Mouse (Mus musculus): ENCODE results near the gene Rhox9. TPM values are rescaled to one million over a fixed set of nuclear protein-coding genes. Genes with fewer than 3 reads are reported as not detected.
"Not testable (repeated sequence)": the region's sequence is repeated elsewhere in the genome, so short reads cannot be mapped to it uniquely, and the experiment has no call there.

Rhox9 gene
- total RNA-seq (2021), result not detected
- long read RNA-seq, experiment 1, result 0 reads
- long read RNA-seq, experiment 2, result 0 reads

GRCm38 (mm10) chrX:37901670-37902069 is at the start of gene Rhox9:
Rhox9 (minus strand) TSS chrX:37901770.
- DNase-seq (ENCODE audit: low spot score in 2 of 2); intact Hi-C loops (cut with DNase I): not testable (repeated sequence)

- DNase-seq (ENCODE audit: low spot score in 2 of 2), result no peak
- intact Hi-C loops (cut with DNase I), result no loop called here
These were observed 14.7 kb upstream of the Rhox9 start for GRCm38 (mm10) chrX:37916311-37916710.

GRCm38 (mm10) chrX:37908581-37908980 is 7.0 kb upstream of the Rhox9 start:
- intact Hi-C loops (cut with DNase I), result no loop called here
- DNase-seq (ENCODE audit: low spot score in 2 of 2), result no peak

- DNase-seq (ENCODE audit: low spot score in 2 of 2), result no peak
- intact Hi-C loops (cut with DNase I), result no loop called here
These were observed 2.2 kb upstream of the Rhox9 start for GRCm38 (mm10) chrX:37903727-37904126.

- intact Hi-C loops (cut with DNase I); DNase-seq (ENCODE audit: low spot score in 2 of 2): not testable (repeated sequence)
These were observed 4.4 kb downstream of the Rhox9 start, which contains the start of gene Rhox7b for GRCm38 (mm10) chrX:37897132-37897531. Rhox7b (minus strand) TSS chrX:37897232.

GRCm38 (mm10) chrX:37878844-37879243 is 22.7 kb downstream of the Rhox9 start, which contains the start of gene Rhox8:
Rhox8 (minus strand) TSS chrX:37878944.
- no peak for DNase-seq (ENCODE audit: low spot score in 2 of 2)

GRCm38 (mm10) chrX:37871641-37872040 is 29.9 kb downstream of the Rhox9 start:
- no peak for DNase-seq (ENCODE audit: low spot score in 2 of 2)
- intact Hi-C loops (cut with DNase I), result no loop called here

More at GRCm38 (mm10) chrX:37878844-37879243, 22.7 kb downstream of the Rhox9 start, which contains the start of gene Rhox8:
- intact Hi-C loops (cut with DNase I), result no loop called here

Other genes starting within 250 kb of the Rhox9 start
- gene Rhox3h, start 233.0 kb downstream of the Rhox9 start, total RNA-seq (2021), result not detected
- not detected for gene Rhox2h, start 228.5 kb downstream of the Rhox9 start, total RNA-seq (2021)
- gene Rhox5, start 96.9 kb downstream of the Rhox9 start, total RNA-seq (2021), result not detected
- not detected for gene Rhox6, start 74.9 kb downstream of the Rhox9 start, total RNA-seq (2021)
- gene Rhox7a, start 70.1 kb downstream of the Rhox9 start, total RNA-seq (2021), result not detected
- gene Rhox8, start 22.8 kb downstream of the Rhox9 start, total RNA-seq (2021), result not detected
- not detected for gene Rhox7b, start 4.5 kb downstream of the Rhox9 start, total RNA-seq (2021)
- gene Btg1-ps1, start 117.0 kb upstream of the Rhox9 start, total RNA-seq (2021), result not detected
- not detected for gene Btg1-ps2, start 141.3 kb upstream of the Rhox9 start, total RNA-seq (2021)
- gene Rhox10, start 164.7 kb upstream of the Rhox9 start, total RNA-seq (2021), result not detected
- gene Rhox11, start 183.4 kb upstream of the Rhox9 start, total RNA-seq (2021), result not detected
- gene Rhox12, start 209.1 kb upstream of the Rhox9 start, total RNA-seq (2021), result not detected
- not detected for gene Rhox13, start 219.4 kb upstream of the Rhox9 start, total RNA-seq (2021)